Mouse (Mus musculus) monocyte, adult 5-6 weeks (primary cell): ENCODE results near the gene Olfml3. TPM values are rescaled to one million over a fixed set of nuclear protein-coding genes. Genes with fewer than 3 reads are reported as not detected.

ENCODE experiments used
- ATAC-seq: fragments of 153-309, 156-312 bp; replicated peaks from 2 replicates; pipeline ENCODE4 v1.8.0; 2017; ENCODE audit warnings: mild to moderate bottlenecking; ENCODE audit not compliant: low TSS enrichment, insufficient number of reproducible peaks, severe bottlenecking, poor library complexity, low FRiP score
- total RNA-seq: library from RNA; stranded (forward); fragments of 200-1000, 200-491, 200-594 nt; gene quantifications from 3 replicates; pipeline ENCODE4 v1.2.3, GENCODE M21; 2017

Olfml3 gene
- total RNA-seq, 1 experiment from 2014 or later, result 0.10 TPM

DNA sequence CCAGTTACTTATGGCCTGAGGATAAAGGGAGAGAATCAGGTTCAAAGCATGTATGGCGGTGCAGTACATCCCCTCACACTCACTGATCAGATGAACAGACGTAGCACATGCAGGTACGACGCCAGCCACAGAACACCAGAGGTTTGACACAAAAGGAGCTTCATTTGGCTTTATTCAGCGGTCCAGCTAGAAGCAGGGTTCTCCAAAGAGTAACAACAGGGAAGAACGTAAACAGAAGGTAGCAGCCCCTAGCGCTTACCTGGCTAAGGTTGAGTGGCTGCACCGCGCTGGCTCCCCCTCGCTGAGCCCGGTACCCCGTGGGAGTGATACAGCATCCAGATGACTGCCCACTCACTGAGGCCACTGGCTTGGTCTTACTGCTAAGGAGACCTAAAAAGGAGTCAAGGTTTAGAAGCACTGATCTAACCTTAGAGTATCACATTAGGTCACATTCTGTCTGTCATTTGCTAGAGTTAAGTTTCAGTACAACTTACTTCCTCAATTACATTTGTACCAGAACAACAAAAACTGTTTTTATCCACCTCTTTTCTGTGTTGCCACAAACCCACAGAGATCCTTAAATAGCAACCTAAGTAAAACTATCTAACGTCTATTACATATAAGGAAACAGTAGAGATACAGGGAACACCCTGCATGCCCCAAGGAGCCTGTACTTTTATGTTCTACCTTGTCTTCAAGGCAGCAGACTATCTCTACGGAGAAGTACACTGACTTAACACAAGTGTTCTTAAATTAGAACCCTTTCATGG lies 7.4 kb upstream of the Olfml3 start:
- no peak for ATAC-seq

DNA sequence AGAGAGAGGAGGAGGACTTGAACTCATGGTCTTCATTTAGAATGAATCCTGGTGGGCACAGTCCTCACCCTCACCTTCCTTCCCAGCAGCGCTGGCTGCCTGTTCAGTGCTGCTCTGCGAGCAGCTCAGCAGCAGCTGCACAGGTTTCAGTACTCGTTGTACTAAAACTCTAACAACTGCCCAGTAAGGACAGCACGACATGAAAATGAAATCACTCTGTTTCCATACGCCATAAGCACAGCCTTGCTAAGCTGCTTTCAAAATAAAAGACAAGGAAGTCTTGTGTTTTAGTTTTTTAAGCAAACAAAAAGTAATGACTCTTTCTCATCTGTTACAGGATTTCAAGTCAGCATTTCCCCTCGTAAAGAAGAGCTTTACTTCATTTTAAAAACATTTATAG lies 5.4 kb upstream of the Olfml3 start:
- no peak for ATAC-seq

DNA sequence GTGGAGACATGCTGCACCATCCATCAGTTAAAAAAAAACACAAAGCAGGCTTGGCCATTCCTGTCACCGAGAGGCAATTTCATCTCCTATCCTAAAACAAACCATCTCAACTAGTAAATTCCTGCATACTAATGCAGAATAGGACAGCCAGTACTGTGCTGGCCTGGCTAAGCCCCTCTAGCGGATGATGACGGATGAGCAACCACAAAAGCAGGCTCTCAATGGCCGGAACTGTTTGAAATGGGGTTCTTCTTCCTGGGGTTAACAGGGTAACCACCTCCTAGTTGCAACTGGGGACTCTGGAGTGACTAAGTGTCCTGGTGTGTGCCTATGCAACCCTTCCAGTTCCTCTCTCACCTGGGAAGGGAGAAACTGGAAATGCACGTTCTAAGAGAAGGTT lies 2.5 kb upstream of the Olfml3 start:
- ATAC-seq, result no peak

DNA sequence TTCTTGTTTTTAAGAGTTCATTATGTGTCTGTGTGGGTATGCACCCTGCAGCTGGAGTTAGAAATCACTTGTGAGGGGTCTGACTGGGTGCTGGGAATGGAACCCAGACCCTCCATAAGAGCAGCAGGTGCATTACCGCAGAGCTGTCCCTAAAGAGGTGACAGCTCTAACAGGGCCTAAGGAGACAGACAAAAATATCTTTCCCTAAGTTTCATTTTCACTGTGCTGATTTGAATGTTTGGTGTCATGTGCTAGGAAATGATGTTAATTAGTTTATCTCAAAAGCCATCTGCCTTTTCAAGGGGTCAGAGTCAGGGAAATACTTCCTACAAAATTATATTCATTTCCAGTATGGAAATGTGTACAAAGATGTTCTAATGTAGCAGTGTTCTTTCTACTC lies 1.5 kb upstream of the Olfml3 start, which contains the start of gene Gm10964:
Gene Gm10964 (plus strand): TSS at position 38 of the 400 bp plus-strand sequence.
- ATAC-seq, result no peak

DNA sequence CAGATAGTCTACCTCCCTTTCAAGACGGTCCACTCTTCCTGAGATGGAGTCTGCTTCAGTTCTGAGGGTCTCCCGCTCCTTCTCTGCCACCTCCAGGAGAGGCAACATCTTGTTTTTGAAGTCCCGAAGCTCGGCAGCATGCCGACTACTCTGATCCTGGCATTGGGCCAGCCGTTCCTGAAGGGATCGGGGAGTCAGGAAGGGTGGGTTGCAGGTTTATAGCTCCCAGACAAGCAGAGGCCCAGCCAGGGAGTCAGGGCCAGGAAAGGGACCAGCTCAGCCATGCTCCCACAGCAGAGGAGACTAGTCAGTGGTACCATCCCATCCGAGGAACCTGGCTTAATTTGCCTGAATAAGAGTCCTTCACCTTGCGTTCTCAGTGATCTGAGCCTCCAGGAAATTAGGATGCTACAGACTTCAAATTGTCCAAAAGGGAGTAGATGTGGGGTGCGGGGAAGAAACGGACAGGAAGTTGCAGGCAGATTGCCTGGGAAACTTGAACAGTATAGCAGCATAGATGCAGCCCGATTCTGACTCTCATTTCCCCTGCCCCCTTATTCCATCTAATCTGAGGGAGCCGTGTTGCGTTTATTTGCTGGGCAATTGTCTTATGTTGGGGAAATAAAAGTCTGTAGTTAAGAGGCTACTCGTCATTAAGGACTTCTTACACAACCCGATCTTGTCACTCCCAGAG lies 593 bp downstream of the Olfml3 start:
- ATAC-seq, result no peak

DNA sequence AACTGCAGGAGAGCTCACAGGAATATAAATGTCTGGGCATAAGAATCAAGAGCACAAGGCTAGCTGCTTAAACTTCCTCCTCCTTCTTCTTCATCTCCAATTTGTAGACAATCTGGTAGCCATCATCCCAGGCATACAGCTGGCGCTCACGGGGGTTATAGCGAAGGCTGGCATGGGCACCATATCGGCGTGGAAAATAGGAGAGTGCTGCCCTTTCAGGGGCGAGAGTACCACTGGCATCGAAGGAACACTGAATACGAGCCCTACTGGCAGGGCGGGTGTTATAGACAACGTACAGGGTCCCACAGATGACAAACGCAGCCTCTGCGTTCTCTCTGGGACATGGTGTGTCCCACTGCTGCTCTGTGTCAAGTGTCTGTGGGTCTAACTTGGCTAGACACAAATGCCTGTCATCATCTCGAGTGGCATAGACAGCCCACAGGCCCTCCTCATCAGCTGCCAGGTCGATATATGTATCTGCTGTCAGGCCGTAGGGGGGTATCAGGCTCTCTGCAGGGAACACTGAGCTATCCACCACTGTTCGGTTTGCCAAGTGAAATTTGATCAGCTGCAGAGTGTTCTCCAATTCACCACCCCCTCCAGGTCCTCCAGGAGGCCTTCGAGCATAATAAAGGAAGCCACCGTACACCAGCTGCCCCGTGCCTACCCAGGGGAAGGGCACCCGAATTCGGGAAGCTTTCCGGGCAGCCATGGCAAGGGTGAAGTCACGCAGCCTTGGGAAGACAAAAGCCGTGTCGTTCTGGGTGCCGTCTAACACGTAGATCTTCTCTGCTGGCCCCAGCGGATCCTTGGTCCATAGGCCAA lies 1.8 kb downstream of the Olfml3 start:
- no peak for ATAC-seq

DNA sequence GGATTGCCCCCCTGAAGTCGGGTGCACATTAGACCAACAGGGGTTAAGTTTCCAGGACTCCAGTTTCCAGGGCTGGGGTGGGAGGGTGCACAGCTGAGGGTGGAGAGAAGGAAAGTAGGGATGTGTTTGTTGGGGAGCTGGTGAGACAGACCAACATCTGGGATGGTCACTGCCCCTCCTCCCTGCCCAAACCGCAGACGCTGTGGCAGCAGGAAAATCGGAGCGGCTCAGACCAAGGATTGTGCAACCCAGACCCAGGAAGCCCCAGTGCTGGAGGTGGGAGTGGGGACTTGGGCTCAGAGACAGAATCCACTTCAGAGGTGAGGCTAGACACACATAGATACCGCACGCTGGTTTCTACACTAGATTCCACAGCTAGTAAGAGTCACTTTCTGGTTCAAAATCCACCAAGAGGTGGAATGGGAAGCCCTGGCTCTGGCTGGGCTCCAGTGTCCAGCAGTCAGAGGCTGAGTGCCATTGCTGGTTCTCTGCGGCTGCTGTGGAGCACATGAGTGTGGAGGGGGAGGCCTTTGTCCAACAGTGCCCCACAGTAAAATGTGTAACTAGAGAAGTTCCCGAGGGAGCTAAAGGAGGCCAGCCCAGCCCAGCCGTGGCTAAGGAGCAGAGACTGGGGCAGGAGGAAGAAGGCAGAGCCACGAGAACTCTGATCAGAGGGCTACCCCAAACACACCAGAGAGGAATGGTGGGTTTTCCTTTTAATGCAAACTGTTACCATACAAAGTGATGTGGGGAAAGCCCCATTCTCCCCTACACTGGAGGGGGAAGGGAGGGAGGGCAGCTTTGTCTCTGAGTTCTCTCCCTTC lies 2.9 kb downstream of the Olfml3 start:
- no peak for ATAC-seq

DNA sequence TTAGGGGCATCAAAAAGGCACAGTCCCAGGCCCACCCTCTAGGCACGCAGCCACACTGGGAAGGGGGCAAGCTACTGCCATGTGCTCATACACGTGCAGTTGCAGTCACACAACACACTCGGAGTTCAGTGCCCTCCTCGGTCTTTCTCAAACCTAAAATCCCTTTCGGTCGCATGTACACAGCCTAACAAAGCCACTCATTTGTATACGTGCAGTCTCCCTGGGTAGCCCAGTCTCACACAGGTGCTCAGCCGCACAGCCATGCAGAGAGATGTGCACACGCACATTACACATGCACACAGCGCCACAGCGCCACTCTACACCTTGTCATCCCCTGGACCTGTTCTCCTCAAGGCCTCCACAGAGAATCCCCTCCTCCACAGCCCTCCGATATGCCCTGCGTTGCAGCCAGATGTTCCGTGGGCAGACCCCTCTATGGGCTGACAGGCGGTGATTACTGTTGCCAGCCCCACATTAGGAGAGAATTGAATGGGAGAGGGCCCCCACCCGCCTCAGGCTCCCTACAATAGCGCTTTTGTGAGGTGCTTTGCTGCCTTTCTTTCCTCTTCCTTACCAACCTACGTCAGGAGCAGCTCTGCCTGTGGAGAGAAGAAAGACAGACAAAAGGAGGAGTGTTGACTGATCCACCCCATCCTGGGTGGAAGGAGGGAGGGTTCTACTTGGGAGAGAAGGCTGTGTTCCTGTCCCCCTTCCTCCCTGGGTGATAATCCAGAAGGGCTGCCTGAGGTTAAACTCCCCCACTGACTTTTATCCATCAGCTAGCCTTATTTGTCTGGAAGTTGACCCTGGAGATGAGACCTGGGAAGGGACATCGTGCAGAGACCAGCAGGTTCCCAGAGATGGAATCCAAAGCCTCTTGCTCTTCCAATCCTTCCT lies 3.8 kb downstream of the Olfml3 start:
- ATAC-seq, result no peak

DNA sequence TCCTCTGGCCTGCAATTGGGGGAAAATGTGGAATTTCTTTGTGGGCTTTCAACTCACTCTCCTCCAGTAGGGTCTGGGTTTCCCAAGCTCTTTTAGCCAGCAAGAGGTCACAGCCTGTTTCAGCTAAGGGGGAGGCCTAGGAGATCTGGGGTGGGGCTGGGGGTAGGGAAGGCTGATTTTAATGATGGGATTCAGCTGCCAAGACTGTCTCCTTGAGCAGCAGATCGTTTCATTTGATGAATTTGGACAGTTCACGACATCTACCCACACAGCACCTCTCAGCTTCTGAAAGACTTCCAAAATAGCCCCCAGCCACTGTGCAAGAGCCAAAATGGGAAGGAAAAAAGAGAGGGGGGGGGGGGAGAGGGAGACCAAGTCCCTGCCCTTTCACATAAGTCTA lies 4.6 kb downstream of the Olfml3 start:
- ATAC-seq, result no peak

DNA sequence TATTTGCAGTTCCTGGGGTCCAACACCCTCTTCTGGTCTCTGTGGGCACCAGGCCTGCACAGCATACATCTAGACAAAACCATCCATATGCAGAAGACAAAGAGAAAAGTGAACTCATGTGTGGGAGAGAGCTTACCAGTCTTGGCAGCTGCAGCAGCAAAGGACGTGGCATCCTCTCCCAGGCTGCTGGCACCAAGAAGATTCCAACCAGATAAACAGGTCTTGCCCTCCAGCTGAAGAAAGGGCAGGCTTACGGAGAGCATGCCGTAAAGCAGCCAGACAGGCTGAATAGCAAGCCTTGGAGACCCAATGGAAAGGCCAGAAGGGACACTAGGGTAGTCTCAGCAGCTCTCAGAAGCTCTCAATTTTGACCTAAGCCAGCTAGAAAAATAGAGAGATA lies 5.7 kb downstream of the Olfml3 start:
- no peak for ATAC-seq

DNA sequence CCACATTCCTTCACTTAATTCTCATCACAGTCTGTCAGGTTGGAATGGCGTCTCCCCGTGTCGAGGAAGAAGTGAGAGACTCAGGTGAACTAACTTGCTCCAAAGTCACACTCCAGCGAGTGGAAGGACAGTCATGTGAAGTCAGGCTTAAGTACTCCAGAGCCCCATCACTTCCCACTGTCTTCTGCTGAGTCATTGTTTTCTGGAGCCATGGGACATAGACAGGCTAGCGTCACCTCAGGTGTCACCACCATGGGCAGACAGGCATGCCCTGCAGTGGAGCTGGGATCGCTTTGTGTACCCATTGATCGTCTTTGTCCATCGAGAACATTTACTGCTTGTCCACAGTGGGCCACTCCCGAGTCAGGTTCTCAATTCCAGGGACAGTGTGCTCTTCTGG lies 8.0 kb downstream of the Olfml3 start:
- no peak for ATAC-seq

DNA sequence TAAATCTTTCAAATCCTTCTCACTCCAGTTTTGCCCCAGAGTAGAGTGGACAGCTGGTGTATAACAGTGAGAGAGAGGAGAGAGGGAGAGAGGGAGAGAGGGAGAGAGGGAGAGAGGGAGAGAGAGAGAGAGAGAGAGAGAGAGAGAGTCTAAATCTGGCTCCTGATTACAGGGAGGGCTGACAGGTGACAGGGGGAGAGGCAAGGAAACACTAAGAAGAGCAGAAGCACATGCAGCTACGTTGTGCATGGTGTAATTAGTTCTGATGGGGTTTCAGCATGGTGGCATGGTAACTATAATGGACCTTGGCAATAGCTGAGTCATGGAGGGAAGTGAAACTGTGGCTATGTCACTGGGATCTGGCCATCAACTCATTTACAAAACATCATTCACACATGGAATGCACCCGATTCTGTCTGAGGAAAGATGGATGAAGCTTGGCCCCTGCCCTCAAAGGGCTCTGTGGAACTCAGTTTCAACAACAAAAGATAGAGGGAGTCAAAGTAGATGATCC lies 9.9 kb downstream of the Olfml3 start:
- ATAC-seq, result peak; percentile 66

DNA sequence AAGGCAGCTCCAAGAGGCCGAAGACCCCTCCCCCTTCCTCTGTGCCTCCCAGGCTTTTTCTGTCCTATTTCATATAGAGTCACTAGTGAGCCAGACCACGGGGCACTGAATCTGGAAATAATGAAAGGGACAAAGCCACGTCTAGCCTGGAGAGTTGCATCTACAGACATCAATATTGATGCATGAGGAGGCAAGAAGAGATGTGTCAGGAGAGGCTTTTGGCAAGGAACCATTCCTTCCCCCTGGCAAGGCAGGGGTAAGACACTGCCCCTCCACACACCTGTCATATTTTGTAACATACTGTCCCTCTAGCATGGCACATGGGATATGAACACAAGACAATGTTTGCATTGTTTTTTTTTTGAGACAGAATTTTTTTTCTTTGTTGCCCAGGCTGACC lies 11.2 kb downstream of the Olfml3 start:
- no peak for ATAC-seq

DNA sequence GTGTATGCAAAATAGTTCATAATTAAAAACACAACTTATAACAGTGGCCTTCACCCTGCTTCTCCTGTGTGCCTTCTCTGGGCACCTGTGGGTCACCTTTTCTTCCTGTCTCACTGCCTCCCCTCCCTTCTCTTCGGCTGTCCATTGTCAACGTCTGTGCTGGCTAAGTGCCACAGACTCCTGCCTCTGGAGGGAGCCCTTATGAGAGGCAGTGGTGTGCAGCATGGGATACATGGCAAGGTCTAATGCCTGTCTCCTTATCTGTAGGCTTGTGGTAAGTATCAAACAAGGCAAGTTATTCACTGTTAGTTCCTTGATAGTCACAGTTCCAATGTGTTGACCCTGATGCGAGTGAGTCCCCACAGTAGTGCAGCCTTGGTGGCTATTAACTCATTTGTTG lies 13.7 kb downstream of the Olfml3 start:
- no peak for ATAC-seq

DNA sequence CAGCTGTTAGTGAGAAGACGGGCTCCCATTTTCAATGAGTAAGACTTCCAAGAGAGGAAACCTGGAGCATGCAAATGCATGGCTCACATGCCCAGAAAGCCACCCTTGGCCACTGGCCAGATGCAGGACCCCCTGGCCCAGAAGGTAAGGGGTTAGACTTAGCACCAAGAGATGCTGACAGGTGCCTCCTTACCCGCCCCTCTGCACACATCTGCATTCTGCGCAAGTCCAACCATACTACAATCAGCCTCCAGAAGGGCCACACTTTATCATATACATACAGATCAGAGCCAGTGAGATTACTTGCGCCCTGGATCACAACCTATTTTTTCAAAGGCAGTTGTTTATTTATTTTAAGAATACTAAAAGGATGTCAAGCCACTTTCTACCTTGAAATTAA lies 19.1 kb downstream of the Olfml3 start:
- no peak for ATAC-seq

DNA sequence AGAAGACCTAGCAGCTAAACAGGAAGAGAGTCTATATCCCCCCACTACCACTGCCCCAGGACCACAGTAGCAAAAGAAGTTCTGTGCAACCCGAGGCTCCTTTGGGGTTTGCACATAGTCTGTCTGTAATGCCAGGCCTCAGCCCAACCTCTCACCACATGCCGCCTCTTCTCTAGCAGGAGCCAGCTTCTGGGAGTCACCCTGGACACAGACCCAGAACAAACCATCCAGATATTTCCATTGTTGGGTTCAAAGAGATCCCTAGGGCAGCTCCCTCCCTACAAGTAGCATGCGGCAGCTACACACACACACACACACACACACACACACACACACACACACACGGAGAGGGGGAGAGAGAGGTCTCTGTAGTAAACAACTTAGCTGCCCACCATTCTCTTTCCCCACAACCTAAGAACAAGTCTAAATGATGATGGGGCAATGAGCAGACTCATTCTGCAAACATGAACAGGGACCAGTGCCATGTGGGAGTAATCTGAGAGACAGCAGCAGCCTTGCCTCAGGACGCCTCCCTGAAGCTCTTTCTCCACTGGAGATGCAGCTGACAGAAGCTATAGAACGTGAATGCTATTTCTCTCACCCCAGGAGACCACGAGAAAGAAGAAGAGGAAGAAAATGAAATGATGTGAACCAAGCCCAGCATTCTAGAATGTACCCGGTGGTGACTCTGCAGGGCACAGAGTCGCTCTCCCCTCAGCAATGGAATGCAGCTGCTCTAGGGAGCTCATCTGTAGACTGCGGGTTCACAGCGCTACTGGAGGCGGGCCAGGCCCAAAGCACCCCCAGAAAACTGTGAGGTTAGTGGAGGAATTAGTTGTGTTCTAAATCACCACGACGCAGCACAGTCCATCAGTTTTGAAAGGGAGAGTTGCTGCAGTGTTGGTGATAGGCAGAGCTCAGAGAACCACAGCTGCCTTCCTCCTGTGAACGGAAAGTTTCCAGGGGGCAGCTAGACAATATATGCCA lies 20.7 kb downstream of the Olfml3 start:
- no peak for ATAC-seq
